Mouse (Mus musculus) thymus, postnatal 25 days (tissue): ENCODE measurements at regions not wholly inside any gene's neighbourhood (a gene's known extent, or its start where the extent isn't known, plus 50 kb on each side); places are given as distances from the start of the nearest gene placed in this dataset.

Source experiments
- DNase-seq: peaks from one replicate; pipeline ENCODE4 v3.0.0; 2022

DNA sequence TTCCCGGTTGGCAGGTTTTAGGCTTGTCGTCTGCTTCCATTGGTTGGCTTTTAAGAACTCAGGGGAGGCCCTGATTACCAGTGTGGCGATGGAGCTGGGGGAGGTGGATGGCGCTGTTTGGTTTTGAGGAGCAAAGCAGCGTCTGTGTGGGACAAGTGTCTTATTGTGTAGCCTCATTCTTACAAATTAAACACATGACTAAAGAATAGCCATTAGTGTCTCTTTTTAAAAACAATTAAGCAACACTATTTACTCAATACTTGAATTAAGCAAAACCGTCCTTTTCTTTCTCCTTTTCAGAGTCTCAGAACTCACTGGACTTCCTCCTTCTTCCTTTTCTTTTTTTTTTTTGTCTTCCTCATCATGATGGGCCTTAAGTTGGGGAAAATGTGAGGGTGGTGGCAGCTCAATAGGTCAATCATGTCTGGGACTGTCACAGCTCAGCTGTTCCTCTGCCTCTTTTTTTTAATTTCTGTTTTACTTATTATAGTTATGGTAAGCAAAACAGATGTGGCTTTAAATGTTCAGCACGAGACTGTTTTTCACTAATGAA, 89.1 kb downstream of the Kcnrg start:
- DNase-seq = no peak

DNA sequence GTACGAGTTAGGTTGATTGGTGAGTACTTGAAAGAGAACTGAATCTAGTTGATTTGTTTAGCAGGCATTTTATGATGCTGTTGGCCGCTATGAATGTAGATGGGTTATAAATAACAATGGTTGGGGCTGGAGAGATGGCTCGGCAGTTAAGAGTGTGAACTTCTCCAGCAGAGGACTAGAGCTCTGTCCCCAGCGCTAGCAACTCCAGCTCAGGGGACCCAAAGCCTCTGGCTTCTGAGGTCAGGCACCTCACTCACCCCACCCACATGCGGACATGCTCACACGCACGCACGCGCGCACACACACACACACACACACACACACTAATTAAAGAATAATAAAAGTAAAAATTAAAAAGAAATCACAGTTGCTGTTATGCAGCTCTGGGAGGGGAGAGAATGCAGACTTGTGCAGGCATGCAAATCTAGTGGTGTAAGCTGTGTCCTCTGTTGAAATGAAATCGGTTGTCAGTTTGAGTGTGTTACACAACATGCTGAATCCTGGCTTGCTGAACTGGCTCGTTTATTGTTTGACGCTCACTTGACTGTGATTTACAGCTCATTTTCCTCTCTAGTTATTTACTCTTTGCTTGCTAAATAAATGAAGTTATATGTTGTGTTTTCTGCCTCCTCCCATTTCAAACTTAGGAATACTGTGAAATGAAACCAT, 89.8 kb downstream of the Kcnrg start:
- no peak for DNase-seq

DNA sequence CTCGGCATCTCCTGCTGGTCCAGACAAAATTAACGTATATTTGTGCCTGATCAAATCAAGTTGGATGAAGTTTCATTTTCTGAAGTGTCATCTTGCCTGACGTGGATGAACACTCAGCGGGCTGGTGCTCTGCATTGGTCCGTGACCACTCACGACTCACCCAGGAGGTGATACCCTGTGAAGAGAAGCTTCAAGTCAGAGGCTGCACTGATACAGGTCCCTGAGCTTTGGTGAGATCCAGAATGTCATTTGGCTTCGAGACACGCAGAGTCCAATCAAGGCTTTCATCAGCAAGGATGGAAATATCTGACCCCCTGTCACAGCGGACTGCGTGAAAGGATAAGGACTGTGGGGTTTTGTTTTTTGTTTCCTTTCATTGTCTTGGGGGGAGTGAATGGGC, 90.4 kb downstream of the Kcnrg start:
- no peak for DNase-seq

DNA sequence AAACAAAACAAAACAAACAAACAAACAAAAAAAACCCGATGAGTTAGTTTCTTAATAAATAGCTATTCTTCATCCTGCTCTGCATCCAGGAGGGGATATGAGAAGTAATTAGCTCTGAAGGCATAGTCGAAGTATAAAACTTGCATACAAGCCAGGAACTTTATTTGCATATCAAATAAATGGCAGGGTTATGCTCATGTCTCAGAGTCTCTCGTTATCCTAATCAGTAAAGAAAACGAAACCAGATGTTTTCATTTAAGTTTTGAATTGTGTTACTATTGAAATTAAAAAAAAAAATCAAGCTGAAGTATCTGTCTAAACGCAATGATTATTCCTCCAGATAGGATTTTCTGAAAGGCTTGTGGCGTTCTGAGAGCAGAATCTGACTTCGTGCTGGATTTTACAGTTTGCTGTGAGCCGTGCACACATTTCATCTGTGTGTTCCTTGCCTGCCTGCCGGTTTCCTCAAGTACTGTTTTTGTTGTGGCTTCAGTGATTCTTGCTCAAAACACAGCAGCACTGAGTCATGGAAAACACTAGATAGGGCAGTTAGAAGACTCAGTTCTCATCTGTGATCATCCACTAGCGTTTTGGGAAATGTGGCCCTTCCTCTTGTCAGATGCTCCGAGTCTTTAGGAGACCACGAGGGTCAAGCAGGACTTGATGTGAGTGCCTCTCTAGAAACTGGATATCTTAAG, 91.2 kb downstream of the Kcnrg start:
- no peak for DNase-seq

DNA sequence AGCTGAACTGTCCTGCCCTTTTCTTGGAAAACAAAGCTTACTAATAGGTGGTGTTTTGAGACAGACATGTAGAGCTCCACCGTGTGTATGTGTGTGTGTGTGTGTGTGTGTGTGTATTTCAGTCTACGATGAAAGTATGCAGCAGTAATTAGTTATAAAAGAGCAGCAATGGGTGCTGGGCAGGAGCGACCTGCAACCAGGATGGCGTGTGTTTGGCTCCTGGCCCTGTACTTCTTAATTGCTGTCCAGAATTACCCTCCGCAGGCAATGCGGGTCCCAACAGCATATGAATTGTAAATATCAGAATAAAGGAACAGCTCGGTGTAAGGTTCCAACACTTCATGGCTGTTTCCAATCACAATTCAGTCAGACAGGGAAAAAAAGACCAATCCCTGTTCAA, 92.4 kb downstream of the Kcnrg start:
- DNase-seq = no peak

DNA sequence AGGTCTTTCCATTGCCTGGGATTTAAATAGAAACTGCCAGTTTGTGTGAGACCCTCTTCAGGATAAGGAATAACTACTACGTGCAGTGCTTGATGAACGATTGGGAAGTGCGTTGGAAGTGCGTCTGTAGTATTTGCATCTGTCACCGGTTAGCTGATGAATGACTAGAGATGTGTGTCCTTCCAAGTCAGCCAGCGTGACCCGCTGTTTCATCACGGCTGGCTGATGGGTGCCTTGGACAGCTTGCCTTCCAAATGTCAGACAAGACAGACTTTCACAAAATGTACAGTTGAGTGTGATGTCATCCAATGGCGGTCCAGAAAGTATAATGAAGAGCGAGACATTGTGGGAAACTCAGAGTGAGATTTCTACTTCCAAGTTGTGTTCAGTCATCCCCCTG, 93.9 kb downstream of the Kcnrg start:
- no peak for DNase-seq

DNA sequence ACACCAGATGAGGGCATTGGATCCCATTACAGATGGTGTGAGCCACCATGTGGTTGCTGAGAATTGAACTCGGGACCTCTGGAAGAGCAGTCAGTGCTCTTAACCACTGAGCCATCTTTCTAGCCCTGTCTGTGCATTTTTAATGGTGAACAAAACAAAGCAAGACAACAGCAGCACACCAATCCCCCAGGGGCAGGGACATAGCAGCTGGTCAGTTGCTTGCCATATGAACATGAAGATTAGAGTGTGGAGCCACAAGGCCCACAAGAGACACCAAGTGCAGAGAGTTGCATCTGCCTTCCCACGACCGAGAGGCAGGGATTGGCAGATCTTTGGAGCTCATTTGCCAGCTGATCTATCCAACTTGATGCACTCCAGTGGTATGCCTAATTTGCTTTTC, 96.7 kb downstream of the Kcnrg start:
- DNase-seq = no peak

DNA sequence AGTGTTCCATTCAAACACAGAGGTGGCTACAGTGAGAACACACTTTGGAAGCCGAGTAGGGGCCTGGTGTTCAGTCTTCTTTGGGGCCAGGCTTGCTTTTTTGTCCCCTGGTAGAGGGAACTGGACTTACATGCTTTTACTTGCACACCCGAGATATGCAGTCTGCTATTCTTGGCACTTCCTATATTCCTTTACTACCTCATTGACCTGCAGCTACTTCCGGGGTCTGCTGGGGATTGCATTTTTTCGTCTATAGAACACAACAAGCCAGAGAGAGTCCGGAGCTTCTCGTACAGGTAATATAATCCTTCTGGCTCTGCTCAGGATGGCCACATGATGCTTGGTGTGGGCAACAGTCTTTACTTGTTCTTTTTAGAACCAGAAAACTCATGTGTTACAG, 99.7 kb downstream of the Kcnrg start:
- DNase-seq = no peak

DNA sequence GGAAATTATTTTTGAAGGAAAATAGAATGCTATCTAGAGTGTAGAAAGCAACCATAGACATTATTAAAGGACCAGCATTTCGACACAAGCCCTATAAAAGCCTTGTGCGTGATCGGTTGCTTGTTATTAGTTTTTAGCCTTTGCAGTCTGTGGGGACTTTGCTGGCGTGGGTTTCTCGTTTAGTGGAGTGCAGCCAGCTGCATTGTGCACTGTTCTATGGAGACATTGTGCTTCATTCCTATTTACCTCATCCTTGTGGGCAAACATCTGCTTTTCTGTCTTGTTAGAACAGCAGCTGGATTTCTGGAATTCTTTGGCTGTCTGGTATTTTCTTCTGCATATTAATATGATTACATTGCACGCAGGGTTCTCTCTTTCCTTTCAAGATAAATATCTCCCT, 101.1 kb downstream of the Kcnrg start:
- no peak for DNase-seq

DNA sequence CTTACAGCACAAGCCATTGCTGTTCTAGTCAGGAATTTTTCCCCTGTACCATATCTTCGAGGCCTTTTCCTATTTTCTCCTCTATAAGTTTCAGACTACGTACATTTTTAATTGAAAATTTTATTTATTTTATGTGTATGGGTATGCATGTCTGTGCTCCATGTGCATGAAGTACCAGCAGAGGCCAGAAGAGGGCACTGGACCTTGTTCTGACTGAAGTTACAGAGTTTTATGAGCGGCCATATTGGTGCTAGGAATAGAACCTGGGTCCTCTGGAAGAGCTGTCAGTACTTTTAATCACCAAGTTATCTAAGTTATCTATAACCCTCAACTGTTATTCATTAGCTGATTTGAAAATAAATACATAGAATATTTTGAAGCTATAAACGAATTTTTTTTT, 108.5 kb downstream of the Kcnrg start:
- no peak for DNase-seq

DNA sequence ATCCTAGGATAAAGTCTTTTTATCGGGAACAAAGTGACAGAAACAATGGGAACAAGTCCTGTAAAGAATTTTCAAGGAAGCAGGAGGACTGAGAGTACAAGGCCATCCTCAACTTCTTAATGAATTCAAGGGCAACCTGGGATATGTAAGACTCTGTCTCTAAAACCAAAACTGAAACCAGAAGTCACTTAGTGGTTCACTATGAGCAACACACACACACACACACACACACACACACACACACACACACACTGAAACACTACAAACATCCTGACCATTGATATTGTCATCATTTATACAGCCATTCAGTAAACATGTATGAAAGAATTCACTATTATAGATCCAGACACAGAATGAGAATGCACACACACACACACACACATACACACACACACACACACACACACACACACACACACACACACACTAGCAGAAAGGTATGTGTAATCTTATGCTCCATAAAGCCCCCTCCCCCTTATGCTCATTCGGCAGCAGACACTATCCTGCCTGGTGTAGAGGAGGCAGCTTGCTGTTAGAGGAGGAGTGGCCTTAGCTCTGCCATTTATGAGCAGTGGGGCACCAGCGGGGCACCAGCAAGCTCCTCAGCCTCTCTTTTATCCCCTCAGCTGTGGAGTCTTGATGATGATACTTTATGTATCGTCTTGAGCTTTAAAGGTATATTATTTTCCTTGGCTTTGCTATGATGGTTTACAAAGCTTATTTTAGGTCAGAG, 111.3 kb downstream of the Kcnrg start:
- DNase-seq = no peak

DNA sequence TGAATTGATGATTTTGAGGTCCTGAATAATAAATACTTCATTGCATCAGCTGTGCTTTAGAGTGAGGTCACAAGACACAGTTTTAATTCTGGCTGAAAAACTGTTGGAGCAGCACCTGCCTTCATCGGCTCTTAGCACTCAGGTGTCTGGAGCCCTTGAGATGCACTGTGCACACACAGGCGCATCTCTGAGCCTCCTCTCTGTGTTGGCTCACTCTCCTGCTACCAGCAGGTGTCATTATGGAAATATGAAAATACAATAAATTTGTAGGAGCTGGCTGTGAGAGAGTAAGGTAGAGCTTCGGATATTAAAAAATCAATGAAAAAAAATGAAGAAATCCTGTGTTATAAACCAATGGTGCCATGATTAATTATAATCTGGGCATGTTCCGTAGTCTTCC, 114.0 kb downstream of the Kcnrg start:
- no peak for DNase-seq

DNA sequence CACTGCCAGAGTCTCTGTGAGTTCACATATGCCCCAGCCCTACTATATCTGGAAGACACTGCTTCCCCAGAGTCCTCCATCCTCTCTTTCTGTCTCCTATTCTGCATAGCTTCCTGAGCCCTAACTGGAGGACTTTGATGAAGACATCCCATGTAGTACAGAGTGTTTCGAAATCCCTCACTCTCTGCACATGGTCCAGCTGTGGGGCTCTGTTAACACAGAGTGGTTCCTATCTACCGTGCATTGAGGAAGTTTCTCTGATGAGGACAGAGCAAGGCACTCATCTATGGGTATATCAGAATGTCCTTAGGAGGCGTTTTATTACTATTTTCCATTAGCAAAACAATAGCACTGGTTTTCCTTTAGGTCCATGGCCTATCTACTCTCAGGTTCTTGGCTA, 117.7 kb downstream of the Kcnrg start:
- DNase-seq = no peak

DNA sequence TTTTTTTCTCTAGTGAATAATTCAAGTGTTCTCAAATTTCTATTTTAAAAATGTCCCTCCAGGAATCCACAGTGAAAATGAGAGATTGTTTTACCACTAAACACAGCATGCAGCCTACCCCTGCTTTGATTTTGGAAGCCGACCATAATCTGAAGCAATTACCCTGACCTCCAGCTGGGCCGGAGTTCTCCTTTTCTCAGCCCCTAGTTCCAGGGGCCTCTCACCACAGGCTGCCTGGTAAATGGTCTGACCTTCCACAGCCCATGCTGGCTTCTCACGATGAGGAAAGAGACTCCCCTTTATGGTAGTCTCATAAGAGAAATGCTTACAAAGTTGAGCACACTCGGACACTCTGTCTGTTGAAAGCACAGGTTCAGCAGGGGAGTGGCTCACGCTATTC, 121.3 kb downstream of the Kcnrg start:
- DNase-seq = no peak

DNA sequence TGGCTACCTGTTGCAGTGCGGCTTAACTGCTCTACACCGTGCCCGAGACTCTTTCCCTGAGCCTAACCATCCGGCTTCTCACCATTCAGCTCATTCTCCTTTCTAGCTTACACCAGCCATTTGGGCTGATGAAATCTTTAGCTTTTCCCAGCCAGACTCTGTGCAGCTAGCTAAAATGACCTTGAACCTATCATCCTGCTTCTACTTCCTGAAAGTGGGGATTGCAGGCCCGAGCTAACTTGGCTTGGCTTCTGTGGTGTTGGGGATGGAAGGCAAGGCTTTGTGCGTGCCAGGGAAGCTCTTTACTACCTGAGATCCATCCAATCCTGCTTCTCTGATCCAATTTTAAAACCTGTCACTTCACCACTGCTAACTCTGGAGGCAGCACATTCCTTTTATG, 128.3 kb downstream of the Kcnrg start:
- DNase-seq = no peak

DNA sequence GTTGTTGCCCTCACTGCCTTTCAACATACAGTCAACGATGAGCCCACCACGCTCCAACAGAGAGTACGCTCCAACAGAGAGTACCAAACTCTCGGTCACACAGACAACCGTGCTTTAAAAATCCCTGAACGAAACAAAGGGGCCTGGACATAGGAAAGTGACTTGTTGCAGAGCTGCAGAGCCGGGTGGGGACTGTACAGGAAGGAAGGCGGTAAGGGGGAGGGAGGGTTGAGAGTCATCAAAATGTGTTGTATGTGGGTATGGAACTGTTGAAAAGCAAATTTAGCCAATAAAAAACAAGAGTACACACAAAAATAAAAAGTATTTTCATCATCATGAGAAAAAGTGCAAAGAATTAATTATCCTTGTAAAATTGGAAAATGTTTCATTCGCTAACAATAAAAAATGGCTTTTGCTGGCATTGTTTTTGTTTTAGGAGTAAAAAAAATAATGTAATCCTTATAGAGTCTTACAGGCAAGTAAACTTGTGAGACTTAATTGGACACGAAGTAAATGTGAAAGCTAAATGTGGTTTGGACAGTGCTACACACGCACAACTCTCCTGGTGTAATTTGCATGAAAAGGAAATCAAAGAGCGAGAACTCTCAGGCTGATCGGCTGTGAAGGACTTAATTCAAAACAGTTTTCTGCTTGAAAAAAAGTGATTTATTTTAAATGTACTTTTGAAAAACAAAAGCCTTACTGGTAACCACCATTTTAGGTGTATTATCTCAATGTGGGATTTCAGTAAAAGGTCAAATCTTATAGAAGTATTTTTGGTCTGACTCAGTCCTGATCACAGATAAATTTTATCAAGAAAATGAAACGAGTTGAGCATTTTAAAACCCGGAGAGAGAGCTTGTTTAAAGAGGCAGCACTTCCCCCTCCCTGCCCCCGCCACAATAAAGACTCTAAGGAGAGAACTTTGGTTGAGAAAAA, 129.4 kb downstream of the Kcnrg start:
- peak; percentile 51 for DNase-seq

DNA sequence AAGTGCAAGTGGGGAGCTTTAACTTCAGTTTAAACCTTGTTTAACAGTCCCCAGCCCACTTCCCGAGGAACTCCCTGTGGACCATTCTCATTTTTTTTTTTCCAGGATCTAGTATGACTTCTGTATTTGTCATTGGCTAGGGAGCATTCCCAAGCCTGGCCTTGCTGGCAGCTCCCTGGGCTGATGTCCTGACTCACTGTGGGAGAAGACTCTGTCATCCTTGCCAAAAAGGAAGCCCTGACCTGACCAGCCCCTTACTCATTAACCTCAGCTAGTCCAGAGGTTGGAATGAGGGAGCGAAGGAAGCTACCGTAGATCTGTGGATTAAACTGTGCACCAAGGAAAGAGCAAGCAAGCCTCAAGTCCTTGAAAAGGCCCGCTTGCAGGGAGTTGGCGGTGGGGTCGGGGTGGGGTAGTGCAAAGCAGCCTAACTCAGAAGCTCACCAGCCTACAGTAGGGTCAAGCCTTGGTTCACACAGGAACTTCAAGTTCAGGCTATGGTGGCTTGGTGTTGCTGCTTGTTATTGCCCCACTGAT, 130.3 kb downstream of the Kcnrg start:
- no peak for DNase-seq

DNA sequence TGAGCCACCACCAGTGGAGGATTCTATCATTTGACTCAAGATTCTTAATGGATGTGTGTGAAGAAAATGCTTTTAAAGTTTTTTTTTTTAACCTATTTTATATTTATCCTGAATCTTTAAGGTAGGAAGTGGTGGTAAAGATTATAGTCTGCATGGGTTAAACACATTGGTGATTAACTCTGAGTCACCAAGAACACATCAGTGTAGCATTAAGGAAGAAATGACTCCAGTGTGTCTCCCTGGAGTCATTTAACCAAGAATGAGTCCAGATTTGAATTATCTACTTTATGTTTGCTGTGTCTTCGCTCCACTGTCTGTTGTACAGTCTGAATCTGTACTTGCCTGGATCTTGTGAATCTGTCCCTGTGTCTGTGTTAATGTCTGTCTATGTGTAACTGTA, 132.2 kb downstream of the Kcnrg start:
- DNase-seq = no peak

DNA sequence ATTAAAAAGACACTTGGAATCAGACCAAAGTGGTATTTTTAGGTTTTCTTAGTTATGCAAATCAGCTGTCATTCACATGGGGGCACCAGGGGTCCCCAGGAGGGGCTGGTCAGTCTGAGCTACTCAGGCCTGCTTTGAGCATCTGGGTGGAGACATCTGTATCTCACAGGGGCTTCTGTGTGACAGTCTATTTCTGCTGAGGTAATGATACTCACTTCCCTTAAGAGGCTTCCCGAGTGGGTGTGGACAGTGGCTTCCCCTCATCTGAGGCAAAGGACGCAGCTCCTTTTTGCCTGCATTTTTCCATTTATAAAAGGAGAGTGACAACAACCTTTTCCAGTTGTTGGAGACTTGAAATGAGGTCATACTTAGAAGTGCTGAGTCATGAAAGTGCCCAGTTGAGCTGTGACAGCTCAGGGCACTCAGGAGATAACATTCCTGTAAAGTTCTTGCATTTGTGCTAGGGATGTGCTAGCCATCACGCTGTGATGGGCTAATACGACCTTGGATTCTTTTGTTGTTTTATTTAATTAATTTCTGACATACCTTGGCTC, 136.7 kb downstream of the Kcnrg start:
- DNase-seq = no peak

DNA sequence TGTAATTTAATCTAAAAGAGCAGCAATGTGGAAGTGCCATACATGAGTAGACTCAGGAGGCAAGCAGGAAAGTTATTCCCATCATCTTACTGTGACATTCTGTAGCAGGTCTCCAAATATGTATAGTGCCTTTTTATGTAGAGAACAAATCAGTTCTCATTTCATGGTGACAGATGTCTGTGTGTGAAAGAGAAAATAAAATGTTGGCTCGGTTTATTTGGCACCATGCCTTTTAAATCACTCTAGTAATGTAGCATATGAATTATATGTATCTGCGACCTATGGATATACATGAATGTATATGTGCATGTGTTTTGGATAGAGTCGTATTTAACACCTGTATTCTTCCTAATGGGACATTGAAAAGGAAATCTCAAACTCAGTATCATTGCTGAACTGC, 146.2 kb downstream of the Kcnrg start:
- no peak for DNase-seq

DNA sequence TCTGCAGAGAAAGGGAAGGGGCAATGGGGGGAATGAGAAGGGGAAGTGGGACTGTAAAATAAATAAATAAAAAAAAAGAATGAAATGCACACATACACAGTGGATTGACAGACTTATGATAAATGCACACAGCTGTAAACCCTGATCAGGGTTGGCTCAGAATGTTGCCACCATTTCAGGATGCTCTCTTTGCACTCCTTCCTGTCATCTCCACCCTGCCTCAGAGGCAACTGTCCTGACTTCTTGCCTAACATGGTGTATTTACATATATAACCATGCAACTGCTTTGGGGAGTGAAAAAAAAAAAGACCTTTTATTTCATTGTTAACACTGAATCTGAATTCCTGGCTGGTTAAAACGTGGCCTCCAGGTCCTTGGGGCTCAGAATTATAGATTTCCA, 149.4 kb downstream of the Kcnrg start:
- no peak for DNase-seq

DNA sequence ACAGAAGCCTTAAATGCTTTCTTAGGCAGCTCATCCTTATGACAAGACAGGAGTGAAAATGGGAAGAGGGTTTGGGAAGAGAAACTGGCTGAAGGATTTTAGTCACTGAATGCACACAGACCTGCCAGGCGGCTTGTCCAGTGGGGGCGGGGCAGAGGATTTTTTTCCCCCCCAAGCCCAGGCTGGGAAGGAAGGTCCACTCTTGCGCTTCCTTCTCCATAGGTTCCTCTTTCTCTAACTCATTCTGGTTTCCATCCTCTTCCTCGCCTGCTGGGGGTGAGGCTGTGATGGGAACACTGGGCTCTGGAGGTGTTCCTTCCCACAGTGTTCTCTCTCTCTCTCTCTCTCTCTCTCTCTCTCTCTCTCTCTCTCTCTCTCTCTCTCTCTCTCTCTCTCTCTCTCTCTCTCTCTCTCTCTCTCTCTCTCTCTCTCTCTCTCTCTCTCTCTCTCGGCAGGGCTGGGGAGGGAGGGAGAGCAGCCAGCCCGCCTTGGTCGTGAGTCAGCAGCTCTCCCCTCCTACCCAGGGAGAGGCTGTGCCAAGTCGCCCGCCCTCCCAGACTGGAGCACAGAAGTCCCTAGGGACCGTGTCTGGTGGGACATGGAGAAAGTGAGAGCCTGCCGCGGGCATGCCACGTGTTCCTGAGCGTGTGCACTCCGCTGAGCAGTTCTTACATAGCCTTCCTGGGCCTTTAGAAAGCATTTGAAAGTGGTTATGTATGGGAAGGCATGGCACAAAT, 150.0 kb downstream of the Kcnrg start:
- peak; percentile 7 for DNase-seq
